Mouse (Mus musculus): ENCODE data around the gene Sec63. TPM values are rescaled to one million over a fixed set of nuclear protein-coding genes. Genes with fewer than 3 reads are reported as not detected.

Gene Sec63
- polyA plus RNA-seq (2014; fragmentation: Nextera tagmentation; extraction: Ambion mirVana): 22.7 and 24.7 TPM in 2 replicates

- WGBS: under 1% methylated on average over 59 of the region's 81 CpGs
- peak; percentile 96 for ATAC-seq (ENCODE audit: insufficient read depth)
- H3K9ac ChIP-seq: peak within 1 kb of the TSS; percentile 95
These were observed at the start of gene Sec63 for GRCm38 (mm10) chr10:42760999-42761900. Sec63 (plus strand) TSS chr10:42761496.

GRCm38 (mm10) chr10:42714676-42715075 lies 46.6 kb upstream of the Sec63 start:
- no peak overlapping the region for H3K27ac ChIP-seq (ENCODE audit: low read depth)
- no peak overlapping the region for H3K4me3 ChIP-seq (ENCODE audit: low read depth, low read length)
- ATAC-seq (ENCODE audit: insufficient read depth) (no peak), DNase-seq (peak; percentile 49)
- H3K9me3 ChIP-seq (ENCODE audit: low read depth, low read length): no peaks in the 10 kb centered on the region
- no peak overlapping the region for H3K9ac ChIP-seq
- 12% methylated on average over 9 of the region's 9 CpGs for WGBS
- no peaks in the 10 kb centered on the region for H3K27me3 ChIP-seq (ENCODE audit: insufficient read depth, low read length)
- H3K4me2 ChIP-seq: peak overlapping the region; percentile 47; the same call in 1 of the 2 replicates
- H3K4me1 ChIP-seq (ENCODE audit: insufficient read depth): no peaks in the 10 kb centered on the region
- no peak for TF ChIP-seq CTCF (IDR thresholded peaks at IDR 0.05; ENCODE audit: low read depth)
- H3K36me3 ChIP-seq (ENCODE audit: insufficient read depth): no peaks in the 10 kb centered on the region

More at GRCm38 (mm10) chr10:42760999-42761900, at the start of gene Sec63:
- H3K9me3 ChIP-seq (ENCODE audit: low read depth, low read length): no peaks in the 10 kb centered on the region
- peak within 1 kb of the TSS; percentile 93 for H3K4me3 ChIP-seq (ENCODE audit: low read depth, low read length)
- no peaks in the 10 kb centered on the region for H3K27me3 ChIP-seq (ENCODE audit: insufficient read depth, low read length)
- H3K4me1 ChIP-seq (ENCODE audit: insufficient read depth): peaks cover 6% of the 10 kb centered on the region; the same call in 1 of the 2 replicates
- no peak for TF ChIP-seq CTCF (IDR thresholded peaks at IDR 0.05; ENCODE audit: low read depth)
- no peaks in the 10 kb centered on the region for H3K36me3 ChIP-seq (ENCODE audit: insufficient read depth)
- H3K4me2 ChIP-seq: peak within 1 kb of the TSS; percentile 79
- peak; percentile 99 for DNase-seq
- peak within 1 kb of the TSS; percentile 95 for H3K27ac ChIP-seq (ENCODE audit: low read depth)

- H3K9ac ChIP-seq: no peak overlapping the region
- DNase-seq (peak; percentile 59), ATAC-seq (ENCODE audit: insufficient read depth) (peak; percentile 69; the same call in 1 of the 2 replicates)
- no peaks in the 10 kb centered on the region for H3K4me1 ChIP-seq (ENCODE audit: insufficient read depth)
- H3K4me2 ChIP-seq: peak overlapping the region; percentile 47
- TF ChIP-seq CTCF (IDR thresholded peaks at IDR 0.05; ENCODE audit: low read depth): no peak
- H3K36me3 ChIP-seq (ENCODE audit: insufficient read depth): no peaks in the 10 kb centered on the region
- H3K4me3 ChIP-seq (ENCODE audit: low read depth, low read length): no peak overlapping the region
- H3K27ac ChIP-seq (ENCODE audit: low read depth): no peak overlapping the region
- 15% methylated on average over 19 of the region's 19 CpGs for WGBS
- no peaks in the 10 kb centered on the region for H3K9me3 ChIP-seq (ENCODE audit: low read depth, low read length)
- H3K27me3 ChIP-seq (ENCODE audit: insufficient read depth, low read length): no peaks in the 10 kb centered on the region
These were observed 45.8 kb upstream of the Sec63 start for GRCm38 (mm10) chr10:42715366-42716035.

- no peak overlapping the region for H3K27ac ChIP-seq (ENCODE audit: low read depth)
- H3K4me2 ChIP-seq: no peak overlapping the region
- TF ChIP-seq CTCF (IDR thresholded peaks at IDR 0.05; ENCODE audit: low read depth): no peak
- no peaks in the 10 kb centered on the region for H3K9me3 ChIP-seq (ENCODE audit: low read depth, low read length)
- DNase-seq (no peak), ATAC-seq (ENCODE audit: insufficient read depth) (no peak)
- H3K27me3 ChIP-seq (ENCODE audit: insufficient read depth, low read length): no peaks in the 10 kb centered on the region
- H3K36me3 ChIP-seq (ENCODE audit: insufficient read depth): no peaks in the 10 kb centered on the region
- H3K4me1 ChIP-seq (ENCODE audit: insufficient read depth): no peaks in the 10 kb centered on the region
- 84% methylated on average over 5 of the region's 5 CpGs for WGBS
- H3K9ac ChIP-seq: no peak overlapping the region
- H3K4me3 ChIP-seq (ENCODE audit: low read depth, low read length): no peak overlapping the region
These were observed 39.2 kb upstream of the Sec63 start for GRCm38 (mm10) chr10:42722116-42722515.

- ATAC-seq (ENCODE audit: insufficient read depth) (no peak), DNase-seq (no peak)
- Histone ChIP-seq H3K9me3 (ENCODE audit: low read depth, low read length) (no peaks in the 10 kb centered on the region), H3K4me3 (ENCODE audit: low read depth, low read length) (no peak overlapping the region), H3K27ac (ENCODE audit: low read depth) (no peak overlapping the region), H3K36me3 (ENCODE audit: insufficient read depth) (no peaks in the 10 kb centered on the region), H3K9ac (no peak overlapping the region), H3K27me3 (ENCODE audit: insufficient read depth, low read length) (no peaks in the 10 kb centered on the region), H3K4me1 (ENCODE audit: insufficient read depth) (no peaks in the 10 kb centered on the region), H3K4me2 (no peak overlapping the region)
- TF ChIP-seq CTCF (IDR thresholded peaks at IDR 0.05; ENCODE audit: low read depth): no peak
- 75% methylated on average over 13 of the region's 13 CpGs for WGBS
These were observed 37.7 kb upstream of the Sec63 start for GRCm38 (mm10) chr10:42723275-42724232.

GRCm38 (mm10) chr10:42729607-42730006 lies 31.7 kb upstream of the Sec63 start:
- DNase-seq: no peak
- H3K27ac ChIP-seq (ENCODE audit: low read depth): no peak overlapping the region
- no peak for TF ChIP-seq CTCF (IDR thresholded peaks at IDR 0.05; ENCODE audit: low read depth)
- no peaks in the 10 kb centered on the region for H3K9me3 ChIP-seq (ENCODE audit: low read depth, low read length)
- no peaks in the 10 kb centered on the region for H3K27me3 ChIP-seq (ENCODE audit: insufficient read depth, low read length)
- no peak for ATAC-seq (ENCODE audit: insufficient read depth)
- H3K4me1 ChIP-seq (ENCODE audit: insufficient read depth): no peaks in the 10 kb centered on the region
- H3K36me3 ChIP-seq (ENCODE audit: insufficient read depth): no peaks in the 10 kb centered on the region
- H3K4me3 ChIP-seq (ENCODE audit: low read depth, low read length): no peak overlapping the region
- H3K9ac ChIP-seq: no peak overlapping the region
- no peak overlapping the region for H3K4me2 ChIP-seq
- 68% methylated on average over 2 of the region's 2 CpGs for WGBS

All from lung, embryonic 14.5 days (tissue).